Mouse (Mus musculus): ENCODE data around the gene Myh14. TPM values are rescaled to one million over a fixed set of nuclear protein-coding genes. Genes with fewer than 3 reads are reported as not detected.
A peak's percentile ranks its signal among the peaks of the same experiment; 100 is the strongest.

Myh14 gene
- total RNA-seq, 1 experiment: 7.0 TPM

DNA sequence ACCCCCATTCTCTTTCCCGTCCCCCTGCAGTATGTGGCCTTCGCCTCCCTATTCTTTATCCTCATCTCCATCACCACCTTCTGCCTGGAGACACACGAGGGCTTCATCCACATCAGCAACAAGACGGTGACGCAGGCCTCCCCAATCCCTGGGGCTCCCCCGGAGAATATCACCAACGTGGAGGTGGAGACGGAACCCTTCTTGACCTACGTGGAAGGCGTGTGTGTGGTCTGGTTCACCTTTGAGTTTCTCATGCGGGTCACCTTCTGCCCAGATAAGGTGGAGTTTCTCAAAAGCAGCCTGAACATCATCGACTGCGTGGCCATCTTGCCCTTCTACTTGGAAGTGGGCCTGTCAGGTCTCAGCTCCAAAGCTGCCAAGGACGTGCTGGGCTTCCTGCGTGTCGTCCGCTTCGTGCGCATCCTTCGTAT, 75.5 kb downstream of the Myh14 start:
- no peak for DNase-seq (ENCODE audit: low read depth, low spot score)
- Histone ChIP-seq H3K9ac (ENCODE audit: insufficient read depth, low read depth, low read length, poor library complexity, severe bottlenecking) (no peak overlapping the region), H3K36me3 (ENCODE audit: control insufficient read depth, insufficient read depth, low read length, poor library complexity, severe bottlenecking) (peaks cover 27% of the 10 kb centered on the region), H3K4me1 (ENCODE audit: control insufficient read depth in 2 of 2, insufficient read depth in 2 of 2, low read length in 2 of 2, poor library complexity in 1 of 2) (peaks cover 6 to 34% of the 10 kb centered on the region in 2 experiments; a peak in 3 of 4 replicates), H3K4me3 (ENCODE audit: insufficient read depth in 1 of 2, low read depth in 1 of 2, low read length in 2 of 2, poor library complexity in 1 of 2, severe bottlenecking in 1 of 2) (no peak overlapping the region), H3K9me3 (ENCODE audit: control insufficient read depth, insufficient read depth, low read depth, low read length) (no peaks in the 10 kb centered on the region), H3K27ac (ENCODE audit: insufficient read depth, low read depth, low read length, poor library complexity, severe bottlenecking) (no peak overlapping the region)
- no peak for TF ChIP-seq HCFC1 (IDR thresholded peaks at IDR 0.05; ENCODE audit: borderline replicate concordance, insufficient read depth, low read length)
- TF ChIP-seq CHD2 (IDR thresholded peaks at IDR 0.05; ENCODE audit: low read depth, low read length): no peak
- in situ Hi-C loops (cut with MboI; ENCODE audit: low sequenced_read_pairs in 2 of 2, unreplicated experiment in 2 of 2): no loop called here

DNA sequence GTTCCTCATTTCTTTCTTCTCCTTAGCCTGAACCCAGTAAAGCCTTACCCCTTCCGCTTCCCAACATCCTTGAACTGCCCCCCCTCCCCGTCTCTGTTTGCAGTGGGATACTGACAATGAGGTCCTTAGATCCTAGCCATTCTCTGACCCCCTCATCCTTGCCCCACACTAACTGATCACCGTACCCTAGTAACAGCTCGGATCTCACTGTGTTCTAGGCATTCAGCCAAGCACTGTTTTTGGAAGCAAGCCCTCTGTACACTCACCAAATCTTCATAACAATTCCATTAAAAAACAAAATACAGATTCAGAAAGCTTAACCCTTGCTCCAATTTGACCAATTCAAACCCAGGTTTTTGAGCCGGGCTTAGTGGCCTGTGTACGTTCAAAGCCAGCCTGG, 76.4 kb downstream of the Myh14 start:
- Histone ChIP-seq H3K4me1 (ENCODE audit: control insufficient read depth in 2 of 2, insufficient read depth in 2 of 2, low read length in 2 of 2, poor library complexity in 1 of 2) (peaks cover 6 to 30% of the 10 kb centered on the region in 2 experiments; a peak in 3 of 4 replicates), H3K27ac (ENCODE audit: insufficient read depth, low read depth, low read length, poor library complexity, severe bottlenecking) (no peak overlapping the region), H3K9ac (ENCODE audit: insufficient read depth, low read depth, low read length, poor library complexity, severe bottlenecking) (no peak overlapping the region), H3K36me3 (ENCODE audit: control insufficient read depth, insufficient read depth, low read length, poor library complexity, severe bottlenecking) (peaks cover 23% of the 10 kb centered on the region), H3K9me3 (ENCODE audit: control insufficient read depth, insufficient read depth, low read depth, low read length) (no peaks in the 10 kb centered on the region), H3K4me3 (ENCODE audit: insufficient read depth in 1 of 2, low read depth in 1 of 2, low read length in 2 of 2, poor library complexity in 1 of 2, severe bottlenecking in 1 of 2) (no peak overlapping the region)
- no peak for TF ChIP-seq HCFC1 (IDR thresholded peaks at IDR 0.05; ENCODE audit: borderline replicate concordance, insufficient read depth, low read length)
- TF ChIP-seq CHD2 (IDR thresholded peaks at IDR 0.05; ENCODE audit: low read depth, low read length): no peak
- TF ChIP-seq MAFK (IDR thresholded peaks at IDR 0.05; ENCODE audit: insufficient read depth, low read depth, low read length): no peak
- no peak for DNase-seq (ENCODE audit: low read depth, low spot score)
- in situ Hi-C loops (cut with MboI; ENCODE audit: low sequenced_read_pairs in 2 of 2, unreplicated experiment in 2 of 2): no loop called here

DNA sequence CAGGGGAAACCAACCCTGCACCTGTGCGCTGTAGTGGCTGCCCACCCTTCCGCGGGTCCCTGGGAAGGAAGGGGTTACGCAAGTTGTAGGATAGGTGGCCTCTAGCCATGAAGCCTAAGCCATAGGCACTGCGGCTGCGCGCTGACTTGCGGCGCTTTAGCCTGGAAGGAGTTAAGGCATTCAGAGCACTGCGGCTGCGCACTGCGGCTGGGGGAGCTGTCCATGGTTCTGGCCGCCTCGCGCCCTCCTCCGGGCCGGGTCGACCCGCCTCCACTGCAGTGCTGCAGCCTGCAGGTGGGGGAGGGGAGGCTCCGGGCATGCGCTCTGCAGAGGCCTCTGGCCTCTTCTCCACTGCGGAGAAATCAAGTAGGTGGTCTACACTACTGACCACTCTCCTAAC, 76.9 kb downstream of the Myh14 start:
- peak; percentile 77 for DNase-seq (ENCODE audit: low read depth, low spot score)
- Histone ChIP-seq H3K4me1 (ENCODE audit: control insufficient read depth in 2 of 2, insufficient read depth in 2 of 2, low read length in 2 of 2, poor library complexity in 1 of 2) (peaks cover 6 to 30% of the 10 kb centered on the region in 2 experiments; a peak in 3 of 4 replicates), H3K9me3 (ENCODE audit: control insufficient read depth, insufficient read depth, low read depth, low read length) (no peaks in the 10 kb centered on the region), H3K4me3 (ENCODE audit: insufficient read depth in 1 of 2, low read depth in 1 of 2, low read length in 2 of 2, poor library complexity in 1 of 2, severe bottlenecking in 1 of 2) (peak overlapping the region; percentile 12 to 36; a peak in 3 of 4 replicates), H3K36me3 (ENCODE audit: control insufficient read depth, insufficient read depth, low read length, poor library complexity, severe bottlenecking) (peaks cover 19% of the 10 kb centered on the region), H3K9ac (ENCODE audit: insufficient read depth, low read depth, low read length, poor library complexity, severe bottlenecking) (no peak overlapping the region), H3K27ac (ENCODE audit: insufficient read depth, low read depth, low read length, poor library complexity, severe bottlenecking) (no peak overlapping the region)
- peak; percentile 57; the same call in 1 of the 2 replicates for TF ChIP-seq CHD2 (IDR thresholded peaks at IDR 0.05; ENCODE audit: low read depth, low read length)
- TF ChIP-seq ZC3H11A (IDR thresholded peaks at IDR 0.05; ENCODE audit: borderline replicate concordance, low read depth, low read length): no peak
- no peak for TF ChIP-seq ZNF384 (IDR thresholded peaks at IDR 0.05; ENCODE audit: low read depth, low read length)
- in situ Hi-C loops (cut with MboI; ENCODE audit: low sequenced_read_pairs in 2 of 2, unreplicated experiment in 2 of 2): no loop called here

DNA sequence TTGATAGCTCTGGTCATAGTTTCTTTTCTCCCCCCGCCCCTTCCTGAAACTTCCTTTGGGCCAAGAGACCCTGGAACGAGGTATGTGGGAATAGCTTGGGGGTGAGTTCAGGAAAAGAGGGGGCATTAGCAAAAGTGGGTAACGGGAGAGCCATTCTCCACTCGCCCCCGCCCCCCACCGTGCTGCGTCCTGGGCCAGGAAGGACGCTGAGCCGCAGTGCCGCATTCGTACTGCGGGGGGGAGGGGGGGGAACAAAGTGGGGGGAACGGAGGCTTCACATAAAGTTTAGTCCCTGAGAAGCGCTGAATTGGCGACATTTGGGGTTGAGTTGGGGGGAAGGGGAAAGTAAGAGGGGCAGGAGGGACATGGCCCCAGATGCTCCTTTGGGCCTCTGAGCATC, 77.6 kb downstream of the Myh14 start:
- H3K4me3 ChIP-seq (ENCODE audit: insufficient read depth in 1 of 2, low read depth in 1 of 2, low read length in 2 of 2, poor library complexity in 1 of 2, severe bottlenecking in 1 of 2): peak overlapping the region in 1 of 2 experiments; percentile 40; a peak in 2 of 4 replicates

More for the DNA sequence above, 77.6 kb downstream of the Myh14 start:
- Histone ChIP-seq H3K9ac (ENCODE audit: insufficient read depth, low read depth, low read length, poor library complexity, severe bottlenecking) (0 out of 2 replicates have a peak overlapping the region, but pooled peaks have one; percentile 21), H3K27ac (ENCODE audit: insufficient read depth, low read depth, low read length, poor library complexity, severe bottlenecking) (no peak overlapping the region), H3K36me3 (ENCODE audit: control insufficient read depth, insufficient read depth, low read length, poor library complexity, severe bottlenecking) (peaks cover 14% of the 10 kb centered on the region), H3K4me1 (ENCODE audit: control insufficient read depth in 2 of 2, insufficient read depth in 2 of 2, low read length in 2 of 2, poor library complexity in 1 of 2) (peaks cover 6 to 32% of the 10 kb centered on the region in 2 experiments; a peak in 3 of 4 replicates), H3K9me3 (ENCODE audit: control insufficient read depth, insufficient read depth, low read depth, low read length) (no peaks in the 10 kb centered on the region)
- no peak for DNase-seq (ENCODE audit: low read depth, low spot score)
- in situ Hi-C loops (cut with MboI; ENCODE audit: low sequenced_read_pairs in 2 of 2, unreplicated experiment in 2 of 2): no loop called here
- no peak for TF ChIP-seq HCFC1 (IDR thresholded peaks at IDR 0.05; ENCODE audit: borderline replicate concordance, insufficient read depth, low read length)
- no peak for TF ChIP-seq CHD2 (IDR thresholded peaks at IDR 0.05; ENCODE audit: low read depth, low read length)
- TF ChIP-seq ZNF384 (IDR thresholded peaks at IDR 0.05; ENCODE audit: low read depth, low read length): no peak
- TF ChIP-seq ZC3H11A (IDR thresholded peaks at IDR 0.05; ENCODE audit: borderline replicate concordance, low read depth, low read length): no peak
- no peak for TF ChIP-seq MAFK (IDR thresholded peaks at IDR 0.05; ENCODE audit: insufficient read depth, low read depth, low read length)
